Mouse (Mus musculus) intestine, postnatal 0 days (tissue): ENCODE data around the gene Tmprss3. TPM values are rescaled to one million over a fixed set of nuclear protein-coding genes. Genes with fewer than 3 reads are reported as not detected.

ENCODE experiments used
- ATAC-seq: fragments of 200-750 bp; cut with Nextera tagmentation; 2 replicates; pipeline ENCODE4 v1.8.0; 2017; ENCODE audit warnings: mild to moderate bottlenecking, moderate TSS enrichment, moderate library complexity
- H3K27ac ChIP-seq: fragments of 300-500 bp; sonication (generic); 2 replicates; pipeline ENCODE4 v1.5.1; 2014; ENCODE audit warnings: mild to moderate bottlenecking, low read depth, low read length, moderate library complexity
- H3K27me3 ChIP-seq: fragments of 300-500 bp; sonication (generic); replicated peaks from 2 replicates; pipeline ENCODE4 v1.6.1; 2014; ENCODE audit warnings: low read length, mixed read lengths; ENCODE audit not compliant: control insufficient read depth, insufficient read depth
- H3K36me3 ChIP-seq: fragments of 300-500 bp; sonication (generic); 2 replicates; pipeline ENCODE4 v1.6.1; 2014; ENCODE audit warnings: mild to moderate bottlenecking, moderate library complexity; ENCODE audit not compliant: control insufficient read depth, insufficient read depth
- H3K4me1 ChIP-seq: fragments of 300-500 bp; sonication (generic); replicated peaks from 2 replicates; pipeline ENCODE4 v1.6.1; 2014; ENCODE audit warnings: antibody characterized with exemption, low read length, mixed read lengths; ENCODE audit not compliant: control insufficient read depth, insufficient read depth
- H3K4me2 ChIP-seq: fragments of 300-500 bp; sonication (generic); replicated peaks from 2 replicates; pipeline ENCODE4 v1.6.1; 2014; ENCODE audit warnings: low read depth, mild to moderate bottlenecking, moderate library complexity
- H3K4me3 ChIP-seq: fragments of 300-500 bp; sonication (generic); 2 replicates; pipeline ENCODE4 v1.5.1; 2014; ENCODE audit warnings: low read depth, low read length
- H3K9ac ChIP-seq: fragments of 300-500 bp; sonication (generic); 2 replicates; pipeline ENCODE4 v1.6.1; 2014; ENCODE audit warnings: mild to moderate bottlenecking, low read depth, low read length
- H3K9me3 ChIP-seq: fragments of 300-500 bp; sonication (generic); 2 replicates; pipeline ENCODE4 v1.6.1; 2016; ENCODE audit warnings: mixed run types; ENCODE audit not compliant: control insufficient read depth
- CTCF ChIP-seq: sonication (generic); IDR thresholded peaks from 2 replicates; pipeline ENCODE4 v1.5.1; 2016; ENCODE audit warnings: low read depth, mild to moderate bottlenecking, control low read depth, antibody characterized with exemption, moderate library complexity
- WGBS: fragments of 180-500 bp; shearing (Covaris S2); extraction: QIAGEN DNeasy Blood & Tissue Kit; methylation state at CpG from one replicate; pipeline ENCODE4 v1.1.7; 2014; 5-methylcytosine and 5-hydroxymethylcytosine counted together
- polyA plus RNA-seq: library from polyadenylated mRNA; unstranded; fragments of >200 nt; fragmentation: Nextera tagmentation; extraction: Ambion mirVana; gene quantifications from 2 replicates; pipeline ENCODE4 v1.2.1, GENCODE M21; 2015

Tmprss3 gene
- polyA plus RNA-seq, 1 experiment from 2014 or later: 0.04 TPM

DNA sequence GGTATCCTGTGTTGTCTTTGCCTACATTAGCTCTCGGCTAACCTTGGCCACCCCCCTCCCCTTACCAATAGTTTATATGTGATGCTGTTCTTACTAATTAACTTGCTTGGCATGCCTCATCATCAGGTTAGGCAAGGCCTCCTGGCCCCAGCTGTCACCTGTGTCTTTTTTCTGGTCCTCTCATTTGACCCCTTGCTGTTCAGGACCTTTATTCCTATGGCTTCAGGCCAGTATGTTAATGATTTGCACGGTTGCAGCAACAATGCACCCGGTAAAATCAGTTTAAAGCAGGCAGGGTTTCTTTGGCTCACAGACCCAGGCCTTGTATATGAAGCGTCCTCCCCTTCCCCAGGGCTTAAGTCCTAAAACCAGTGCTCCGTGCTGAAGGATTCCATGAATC, 46.3 kb downstream of the Tmprss3 start:
- Histone ChIP-seq H3K27me3 (no peaks in the 10 kb centered on the region), H3K36me3 (no peaks in the 10 kb centered on the region), H3K4me3 (no peak overlapping the region), H3K9me3 (no peaks in the 10 kb centered on the region), H3K9ac (no peak overlapping the region), H3K27ac (no peak overlapping the region), H3K4me1 (no peaks in the 10 kb centered on the region), H3K4me2 (no peak overlapping the region)
- WGBS: 45% methylated on average over 5 of the region's 5 CpGs
- ATAC-seq: no peak
- TF ChIP-seq CTCF: no peak

DNA sequence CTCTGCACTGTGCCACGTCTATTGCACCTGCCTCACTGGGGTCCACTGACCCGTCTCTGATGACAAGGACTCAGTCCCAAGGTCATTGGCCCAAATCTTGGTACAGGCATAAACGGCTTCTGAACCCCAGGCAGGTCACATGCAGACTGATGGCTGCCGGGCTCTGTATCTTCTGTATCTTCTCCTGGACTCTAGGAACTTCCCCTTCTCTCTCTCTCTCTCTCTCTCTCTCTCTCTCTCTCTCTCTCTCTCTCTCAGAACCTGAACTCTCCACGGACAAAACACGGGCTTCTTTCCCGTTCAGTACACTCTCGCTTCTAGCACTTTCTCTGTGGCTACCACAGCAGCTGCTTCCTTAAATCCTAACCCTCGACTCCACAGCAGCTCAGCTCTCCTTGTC, 52.8 kb downstream of the Tmprss3 start:
- 74% methylated on average over 9 of the region's 9 CpGs for WGBS
- Histone ChIP-seq H3K9me3 (no peaks in the 10 kb centered on the region), H3K36me3 (no peaks in the 10 kb centered on the region), H3K27me3 (no peaks in the 10 kb centered on the region), H3K4me3 (no peak overlapping the region), H3K27ac (no peak overlapping the region), H3K9ac (no peak overlapping the region), H3K4me2 (no peak overlapping the region), H3K4me1 (0 out of 2 replicates have a peak, but pooled peaks cover 4% of the 10 kb centered on the region)
- no peak for TF ChIP-seq CTCF
- no peak for ATAC-seq

DNA sequence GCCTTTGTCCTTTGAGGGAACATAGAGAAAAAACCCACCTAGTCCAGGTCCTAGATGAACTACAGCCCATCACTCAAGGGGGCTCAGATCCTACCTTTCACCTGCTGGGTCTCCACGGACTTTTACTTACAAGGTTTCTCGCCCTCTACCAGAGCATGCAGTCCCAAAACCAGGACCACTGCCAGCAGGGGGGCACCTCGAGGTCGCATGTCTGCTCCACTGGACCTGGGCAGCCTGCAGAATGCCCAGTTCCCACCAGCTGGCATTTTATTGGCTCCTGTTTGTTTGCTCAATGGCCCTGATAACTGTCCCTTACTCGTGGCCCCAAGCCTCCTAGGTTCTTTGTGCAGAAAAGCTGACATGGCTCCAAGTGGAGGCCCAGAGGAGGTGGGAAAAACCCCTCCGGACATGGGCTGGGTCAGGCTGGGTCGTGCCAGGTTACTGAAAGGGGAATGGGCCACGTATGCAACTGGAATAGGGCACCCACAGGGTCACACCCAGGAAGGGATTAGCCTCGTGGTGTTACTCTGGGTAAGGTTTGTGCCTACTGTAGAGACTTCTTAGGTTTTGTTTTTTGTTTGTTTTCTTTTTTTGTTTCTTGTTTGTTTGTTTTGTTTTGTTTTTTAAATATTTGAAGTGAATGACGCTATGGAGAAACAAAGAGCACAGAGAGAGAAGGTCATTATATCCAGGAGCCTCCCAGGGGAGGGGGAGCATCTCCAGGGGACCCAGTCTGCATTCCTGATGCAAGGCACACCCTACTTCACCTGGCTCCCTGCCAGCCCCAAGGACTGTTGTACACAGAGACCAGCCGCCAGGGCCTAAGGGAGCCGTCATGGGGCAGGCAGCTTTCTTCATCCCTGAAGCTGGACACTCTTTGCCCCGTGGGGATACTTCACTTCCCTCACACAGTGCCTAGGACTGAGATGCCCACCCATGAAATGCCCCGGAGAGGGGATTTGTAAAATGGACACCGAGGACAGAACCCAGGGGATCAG, 54.4 kb downstream of the Tmprss3 start, which contains the start of gene Tff2:
Gene Tff2 (minus strand): TSS at position 243 of the 998 bp plus-strand sequence.
- H3K4me1 ChIP-seq: 0 out of 2 replicates have a peak, but pooled peaks cover 4% of the 10 kb centered on the region
- ATAC-seq: peak; percentile 57; the same call in 1 of the 2 replicates
- H3K27ac ChIP-seq: no peak within 1 kb of the TSS
- no peaks in the 10 kb centered on the region for H3K27me3 ChIP-seq
- TF ChIP-seq CTCF: 0 out of 2 replicates have a peak, but pooled peaks have one; percentile 2
- no peaks in the 10 kb centered on the region for H3K9me3 ChIP-seq
- 44% methylated on average over 15 of the region's 15 CpGs for WGBS
- H3K9ac ChIP-seq: no peak within 1 kb of the TSS
- no peak within 1 kb of the TSS for H3K4me2 ChIP-seq
- no peaks in the 10 kb centered on the region for H3K36me3 ChIP-seq
- no peak within 1 kb of the TSS for H3K4me3 ChIP-seq

DNA sequence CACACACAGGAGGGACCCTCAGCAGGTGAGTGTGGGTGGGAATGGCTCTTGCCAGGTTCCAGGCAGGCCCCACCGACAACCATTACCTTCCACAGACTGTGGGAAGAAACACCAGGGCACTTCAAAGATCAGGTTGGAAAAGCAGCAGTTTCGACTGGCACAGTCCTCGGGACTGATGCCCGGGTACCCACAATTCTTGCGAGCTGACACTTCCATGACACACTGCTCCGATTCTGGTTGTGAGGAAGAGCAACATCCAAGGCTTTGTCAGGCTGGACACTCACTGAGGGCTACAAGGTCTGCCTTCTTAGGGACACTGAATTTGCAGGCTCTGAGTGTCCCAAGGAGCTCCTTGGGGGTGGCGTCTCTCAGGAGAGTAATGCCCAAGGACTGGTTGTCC, 56.7 kb downstream of the Tmprss3 start:
- Histone ChIP-seq H3K9ac (no peak overlapping the region), H3K4me2 (no peak overlapping the region), H3K27me3 (no peaks in the 10 kb centered on the region), H3K4me3 (no peak overlapping the region), H3K9me3 (no peaks in the 10 kb centered on the region), H3K36me3 (no peaks in the 10 kb centered on the region), H3K27ac (no peak overlapping the region), H3K4me1 (0 out of 2 replicates have a peak, but pooled peaks cover 4% of the 10 kb centered on the region)
- no peak for TF ChIP-seq CTCF
- ATAC-seq: no peak
- WGBS: 93% methylated on average over 7 of the region's 7 CpGs

DNA sequence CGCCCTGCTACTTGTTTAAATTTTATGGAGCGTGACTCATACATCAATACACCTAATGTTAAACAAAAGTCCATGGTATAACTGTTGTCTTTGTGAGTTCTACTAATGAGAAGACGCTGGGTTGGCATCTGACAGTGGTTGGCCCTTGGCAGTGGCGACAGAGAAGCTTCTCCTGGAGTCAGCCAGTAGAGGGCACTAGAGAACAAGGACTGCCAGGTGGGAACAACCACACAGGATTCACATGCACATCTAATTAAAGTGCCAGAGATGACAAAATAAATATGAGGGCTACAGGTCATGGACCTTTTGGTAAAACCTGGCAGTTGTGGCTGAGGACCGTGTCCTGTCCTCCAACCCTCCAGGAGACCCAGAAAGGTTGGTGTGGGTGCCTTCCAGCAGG, 60.4 kb downstream of the Tmprss3 start:
- H3K4me2 ChIP-seq: no peak overlapping the region
- H3K36me3 ChIP-seq: no peaks in the 10 kb centered on the region
- H3K27me3 ChIP-seq: no peaks in the 10 kb centered on the region
- peak; percentile 36; the same call in 1 of the 2 replicates for ATAC-seq
- H3K4me3 ChIP-seq: no peak overlapping the region
- H3K27ac ChIP-seq: no peak overlapping the region
- TF ChIP-seq CTCF: peak; percentile 92
- H3K9ac ChIP-seq: no peak overlapping the region
- 15% methylated on average over 5 of the region's 5 CpGs for WGBS
- no peaks in the 10 kb centered on the region for H3K9me3 ChIP-seq
- H3K4me1 ChIP-seq: no peaks in the 10 kb centered on the region

DNA sequence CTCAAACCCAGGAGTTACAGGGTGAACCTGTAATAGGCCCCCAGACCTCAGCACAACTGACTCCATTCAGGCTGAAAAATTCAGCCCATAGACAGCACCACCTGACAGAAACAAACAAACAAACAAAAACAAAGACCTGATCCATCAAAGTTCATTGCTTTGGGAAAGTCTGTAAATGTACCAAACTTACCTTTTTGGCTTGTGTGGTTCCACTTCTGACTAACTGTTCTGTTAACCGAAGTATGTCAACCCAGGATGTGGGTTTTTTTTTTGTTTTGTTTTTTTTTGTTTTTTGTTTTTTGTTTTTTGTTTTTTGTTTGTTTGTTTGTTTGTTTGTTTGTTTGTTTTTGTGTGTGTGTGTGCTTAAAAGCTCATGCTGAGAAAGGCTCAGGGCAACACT, 62.0 kb downstream of the Tmprss3 start:
- TF ChIP-seq CTCF: no peak
- Histone ChIP-seq H3K9me3 (no peaks in the 10 kb centered on the region), H3K4me3 (no peak overlapping the region), H3K9ac (no peak overlapping the region), H3K36me3 (no peaks in the 10 kb centered on the region), H3K27ac (no peak overlapping the region), H3K27me3 (no peaks in the 10 kb centered on the region), H3K4me2 (no peak overlapping the region), H3K4me1 (no peaks in the 10 kb centered on the region)
- 92% methylated on average over 1 of the region's 1 CpGs for WGBS
- no peak for ATAC-seq
